Mouse (Mus musculus): ENCODE data around the gene Sgo1. TPM values are rescaled to one million over a fixed set of nuclear protein-coding genes. Genes with fewer than 3 reads are reported as not detected.
A peak's percentile ranks its signal among the peaks of the same experiment; 100 is the strongest.
"Not testable (repeated sequence)": the region's sequence is repeated elsewhere in the genome, so short reads cannot be mapped to it uniquely, and the experiment has no call there.

The Sgo1 gene
- 18.0 and 21.9 TPM in 2 replicates for polyA plus RNA-seq (2015; fragmentation: Nextera tagmentation; extraction: Ambion mirVana)

DNA sequence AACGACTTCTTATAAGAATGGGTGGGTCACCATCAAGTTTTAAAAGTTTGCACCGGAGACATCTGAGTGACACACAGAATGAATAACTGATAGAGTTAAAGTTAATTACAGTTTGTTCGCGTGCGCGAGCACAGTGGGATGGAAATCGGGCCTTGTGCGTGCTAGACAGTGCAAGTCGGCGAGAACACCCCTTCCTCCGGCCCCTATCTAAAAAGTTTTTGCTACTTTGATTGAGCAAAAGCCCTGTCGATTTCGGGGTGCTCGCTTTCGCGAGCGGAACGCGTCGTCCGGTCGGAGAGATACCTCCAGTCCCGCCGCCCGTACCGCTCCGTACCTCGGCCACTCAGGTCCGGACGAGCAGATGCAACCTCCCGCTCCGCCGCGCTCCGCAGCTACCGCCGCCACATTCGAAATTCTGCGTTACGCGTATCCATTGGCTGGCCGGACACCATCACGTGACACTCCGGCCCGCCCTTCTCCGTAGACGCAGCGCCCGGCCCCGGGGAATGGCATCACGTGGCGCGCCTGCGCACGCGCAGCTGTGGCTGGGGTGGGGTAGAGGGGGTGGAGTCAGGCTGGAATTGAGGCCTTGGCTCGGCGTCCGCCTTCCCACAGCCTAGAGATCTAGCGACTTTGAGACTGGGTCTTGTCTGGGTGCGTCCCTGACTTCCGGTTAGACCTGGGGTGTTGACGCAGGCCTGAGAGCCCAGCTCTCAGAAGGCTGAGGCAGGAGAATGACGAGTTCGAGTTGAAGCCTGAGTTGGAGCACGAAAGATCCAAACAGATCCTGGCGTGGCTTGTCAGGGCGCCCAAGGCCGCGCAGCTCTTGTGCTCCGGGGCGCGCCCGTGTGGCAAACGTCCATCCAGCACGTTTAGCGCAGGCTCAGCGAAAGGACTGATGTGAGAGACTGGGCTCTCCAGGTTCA lies at the start of gene Sgo1:
Sgo1 (minus strand) TSS at position 457 of the 926 bp plus-strand sequence.
- peak within 1 kb of the TSS; percentile 87 for H3K9ac ChIP-seq (replicated peaks)
- H3K4me2 ChIP-seq (replicated peaks) = peak within 1 kb of the TSS; percentile 80
- H3K4me1 ChIP-seq = peaks cover 22% of the 10 kb centered on the region
- no peaks in the 10 kb centered on the region for H3K27me3 ChIP-seq
- under 1% methylated on average over 78 of the region's 78 CpGs for WGBS
- H3K9me3 ChIP-seq = no peaks in the 10 kb centered on the region
- peak within 1 kb of the TSS; percentile 99 for H3K27ac ChIP-seq (replicated peaks)
- H3K4me3 ChIP-seq = peak within 1 kb of the TSS; percentile 67
- ATAC-seq (replicated peaks) = peak; percentile 99
- H3K36me3 ChIP-seq = no peaks in the 10 kb centered on the region

DNA sequence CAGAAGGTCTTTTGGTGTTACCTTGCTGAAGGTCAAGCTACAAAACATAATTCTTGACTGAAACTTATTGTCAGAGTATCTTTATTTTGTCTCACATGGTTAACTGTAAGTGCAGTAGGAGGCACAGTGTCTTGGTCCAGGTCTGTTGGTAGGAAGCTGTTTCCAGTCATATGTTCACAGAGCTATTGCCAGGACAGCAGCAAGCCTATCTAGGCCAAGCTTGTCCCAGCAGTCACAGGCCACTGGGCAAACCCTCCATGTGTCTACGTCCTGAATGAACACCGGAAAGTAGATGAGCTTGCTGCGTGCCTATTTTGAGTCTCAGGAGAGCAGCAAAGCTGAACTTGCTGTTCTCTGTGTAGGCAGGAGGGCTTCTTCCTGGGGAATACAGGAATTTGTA lies 29.8 kb upstream of the Sgo1 start:
- H3K4me1 ChIP-seq; H3K4me3 ChIP-seq; H3K27me3 ChIP-seq; ATAC-seq (replicated peaks); H3K27ac ChIP-seq (replicated peaks); H3K9ac ChIP-seq (replicated peaks); H3K36me3 ChIP-seq; H3K9me3 ChIP-seq; H3K4me2 ChIP-seq (replicated peaks): not testable (repeated sequence)
- WGBS = 88% methylated on average over 3 of the region's 3 CpGs

DNA sequence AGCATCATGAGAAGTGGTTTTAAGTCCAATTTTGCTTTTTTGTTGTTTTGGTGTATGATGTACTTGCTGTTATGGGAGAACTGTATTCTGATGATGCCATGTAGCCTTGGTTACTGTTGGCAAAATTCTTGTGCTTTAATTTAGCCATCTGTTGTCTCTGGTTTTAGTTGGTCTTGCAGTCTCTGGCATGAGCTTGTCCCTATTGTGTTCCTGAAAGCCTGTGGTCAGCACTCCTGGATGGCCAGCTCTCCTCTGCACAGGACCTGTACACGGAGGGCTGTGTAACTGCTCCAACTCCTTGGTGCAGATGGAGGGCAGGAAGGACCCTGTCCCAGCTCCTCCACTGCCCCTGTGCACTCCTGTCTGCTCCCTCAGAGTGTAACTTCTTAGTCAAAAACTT lies 29.3 kb upstream of the Sgo1 start:
- 60% methylated on average over 1 of the region's 1 CpGs for WGBS
- no peak overlapping the region for H3K27ac ChIP-seq (replicated peaks)
- no peaks in the 10 kb centered on the region for H3K4me1 ChIP-seq
- no peaks in the 10 kb centered on the region for H3K27me3 ChIP-seq
- H3K9me3 ChIP-seq = no peaks in the 10 kb centered on the region
- no peaks in the 10 kb centered on the region for H3K36me3 ChIP-seq
- no peak overlapping the region for H3K9ac ChIP-seq (replicated peaks)
- H3K4me2 ChIP-seq (replicated peaks) = no peak overlapping the region
- no peak overlapping the region for H3K4me3 ChIP-seq
- no peak for ATAC-seq (replicated peaks)

DNA sequence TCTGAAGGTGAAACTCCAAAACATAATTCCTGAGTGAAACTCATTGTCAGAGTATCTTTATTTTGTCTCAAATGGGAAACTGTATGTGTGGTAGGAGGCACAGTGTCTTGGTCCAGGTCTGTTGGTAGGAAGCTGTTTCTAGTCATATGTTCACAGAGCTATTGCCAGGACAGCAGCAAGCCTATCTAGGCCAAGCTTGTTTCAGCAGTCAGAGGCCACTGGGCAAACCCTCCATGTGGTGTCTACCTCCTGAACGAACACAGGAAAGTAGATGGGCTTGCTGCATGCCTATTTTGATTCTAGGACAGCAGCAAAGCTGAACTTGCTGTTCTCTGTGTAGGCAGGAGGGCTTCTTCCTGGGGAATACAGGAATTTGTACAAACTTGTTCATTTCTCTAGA lies 26.0 kb upstream of the Sgo1 start:
- 55% methylated on average over 1 of the region's 1 CpGs for WGBS
- not testable (repeated sequence) for ATAC-seq (replicated peaks); H3K4me2 ChIP-seq (replicated peaks)

DNA sequence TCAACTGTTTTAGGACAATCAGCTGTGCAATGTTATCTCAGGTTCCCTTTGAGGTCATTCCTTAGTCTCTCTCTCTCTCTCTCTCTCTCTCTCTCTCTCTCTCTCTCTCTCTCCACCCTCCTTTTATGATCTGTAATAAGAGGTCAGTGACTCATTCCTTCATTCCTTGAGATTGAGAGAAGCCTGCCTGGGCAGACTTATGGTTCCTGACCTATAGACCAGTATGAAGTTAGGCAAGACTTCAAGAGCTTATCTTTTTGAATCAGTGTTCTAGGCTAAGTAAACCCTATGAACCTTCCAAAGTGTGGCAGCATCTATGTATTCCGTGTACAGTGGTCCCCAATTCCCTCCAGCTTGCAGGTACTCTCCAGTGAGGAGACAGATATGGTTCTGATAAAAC lies 25.3 kb upstream of the Sgo1 start:
- Histone ChIP-seq H3K27me3 (no peaks in the 10 kb centered on the region), H3K4me1 (no peaks in the 10 kb centered on the region), H3K36me3 (no peaks in the 10 kb centered on the region), H3K9ac (replicated peaks) (no peak overlapping the region), H3K4me2 (replicated peaks) (no peak overlapping the region), H3K9me3 (no peaks in the 10 kb centered on the region), H3K27ac (replicated peaks) (no peak overlapping the region), H3K4me3 (no peak overlapping the region)
- no peak for ATAC-seq (replicated peaks)
- 56% methylated on average over 1 of the region's 1 CpGs for WGBS

More for the DNA sequence above, 26.0 kb upstream of the Sgo1 start:
- not testable (repeated sequence) for H3K4me1 ChIP-seq; H3K27ac ChIP-seq (replicated peaks); H3K36me3 ChIP-seq; H3K9me3 ChIP-seq; H3K4me3 ChIP-seq; H3K27me3 ChIP-seq; H3K9ac ChIP-seq (replicated peaks)

DNA sequence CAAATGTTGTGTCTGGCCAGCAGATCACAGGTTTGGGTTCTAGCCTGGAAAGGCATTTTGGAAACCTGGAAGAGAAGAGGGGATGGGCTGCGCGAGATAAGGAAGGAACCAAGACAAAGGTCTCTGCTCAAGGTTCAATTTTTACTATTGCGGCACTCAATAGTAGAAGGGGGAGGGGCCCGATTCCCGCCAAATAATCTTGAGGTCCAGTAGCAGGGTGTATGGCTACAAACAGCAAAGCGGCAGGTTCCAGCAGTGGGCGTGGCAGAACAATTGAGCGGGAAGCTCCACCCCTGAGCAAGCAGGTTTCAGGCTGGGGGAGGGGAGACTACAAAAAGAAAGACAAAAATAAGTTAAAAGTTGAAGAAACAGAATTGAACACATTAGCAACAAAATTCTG lies 8.4 kb upstream of the Sgo1 start:
- not testable (repeated sequence) for H3K4me3 ChIP-seq; H3K4me1 ChIP-seq; H3K4me2 ChIP-seq (replicated peaks); H3K36me3 ChIP-seq; ATAC-seq (replicated peaks); H3K27me3 ChIP-seq; H3K9me3 ChIP-seq; H3K9ac ChIP-seq (replicated peaks); H3K27ac ChIP-seq (replicated peaks)
- WGBS = 92% methylated on average over 8 of the region's 8 CpGs

DNA sequence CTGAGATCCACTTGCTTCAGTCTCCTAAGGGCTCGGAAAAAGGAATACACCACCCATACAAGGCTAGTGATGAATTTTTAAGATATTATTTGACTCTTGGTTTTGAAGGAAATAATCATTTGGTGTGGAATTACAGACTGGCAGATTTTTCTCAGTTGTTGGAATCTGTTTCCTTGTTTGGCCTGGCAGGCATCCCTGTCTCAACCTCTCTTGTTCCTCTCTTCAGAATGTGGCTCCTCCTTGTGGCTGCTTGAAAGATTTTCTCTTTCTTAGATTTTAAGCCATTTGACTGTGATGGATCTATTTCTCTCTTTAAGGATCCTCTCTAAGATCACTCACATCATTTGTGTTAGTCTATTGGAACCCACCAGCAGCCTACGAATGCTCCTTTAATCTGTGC lies 4.9 kb upstream of the Sgo1 start:
- peaks cover 8% of the 10 kb centered on the region for H3K4me1 ChIP-seq
- H3K9ac ChIP-seq (replicated peaks) = no peak overlapping the region
- H3K4me3 ChIP-seq = no peak overlapping the region
- no peak overlapping the region for H3K4me2 ChIP-seq (replicated peaks)
- H3K27ac ChIP-seq (replicated peaks) = no peak overlapping the region
- H3K9me3 ChIP-seq = no peaks in the 10 kb centered on the region
- WGBS = 84% methylated on average over 2 of the region's 2 CpGs
- H3K27me3 ChIP-seq = no peaks in the 10 kb centered on the region
- H3K36me3 ChIP-seq = no peaks in the 10 kb centered on the region
- ATAC-seq (replicated peaks) = no peak

DNA sequence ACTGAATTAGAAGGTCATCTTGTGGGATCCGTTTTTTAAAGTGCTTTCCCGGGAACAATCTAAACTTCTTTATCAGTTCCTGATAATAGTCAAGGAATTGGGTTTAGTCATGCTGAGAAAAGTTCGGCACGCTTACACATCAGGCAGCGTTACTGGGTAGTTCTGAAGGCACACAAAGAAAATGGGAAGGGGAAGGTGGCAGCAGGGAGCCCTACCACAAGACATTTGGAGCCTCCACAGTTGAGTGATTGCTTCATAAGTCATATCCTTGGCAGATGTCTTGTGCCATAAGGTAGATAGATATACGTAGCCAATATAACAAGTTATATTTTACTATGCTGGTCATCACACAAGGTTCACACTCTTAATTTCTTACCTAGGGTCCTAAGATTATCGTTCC lies 813 bp upstream of the Sgo1 start:
- WGBS = 19% methylated on average over 7 of the region's 7 CpGs
- Histone ChIP-seq H3K36me3 (no peaks in the 10 kb centered on the region), H3K27ac (replicated peaks) (peak overlapping the region; percentile 99), H3K4me3 (peak overlapping the region; percentile 67), H3K27me3 (no peaks in the 10 kb centered on the region), H3K9me3 (no peaks in the 10 kb centered on the region), H3K9ac (replicated peaks) (peak overlapping the region; percentile 87), H3K4me1 (peaks cover 22% of the 10 kb centered on the region), H3K4me2 (replicated peaks) (peak overlapping the region; percentile 80)
- ATAC-seq (replicated peaks) = peak; percentile 23; the same call in 1 of the 2 replicates

DNA sequence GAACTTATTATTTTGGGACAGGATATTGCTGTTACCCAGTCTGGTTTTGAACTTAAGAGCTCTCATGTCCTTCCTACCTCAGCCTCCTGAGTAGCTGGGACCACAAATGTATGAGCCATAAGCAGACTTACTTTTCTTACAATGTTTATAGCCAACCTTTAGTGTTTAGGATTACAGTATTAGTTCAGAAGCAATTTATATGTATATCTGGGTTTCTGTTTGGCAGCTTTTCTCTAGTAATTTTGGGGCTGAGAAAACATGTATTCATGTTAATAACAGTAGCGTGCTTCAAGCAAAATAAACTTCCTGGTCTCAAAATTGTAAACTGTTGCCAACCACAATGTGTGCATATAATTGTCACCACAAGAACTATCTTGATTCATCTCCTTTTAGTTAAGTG lies 812 bp downstream of the Sgo1 start:
- peak overlapping the region; percentile 41; the same call in 1 of the 2 replicates for H3K9ac ChIP-seq (replicated peaks)

DNA sequence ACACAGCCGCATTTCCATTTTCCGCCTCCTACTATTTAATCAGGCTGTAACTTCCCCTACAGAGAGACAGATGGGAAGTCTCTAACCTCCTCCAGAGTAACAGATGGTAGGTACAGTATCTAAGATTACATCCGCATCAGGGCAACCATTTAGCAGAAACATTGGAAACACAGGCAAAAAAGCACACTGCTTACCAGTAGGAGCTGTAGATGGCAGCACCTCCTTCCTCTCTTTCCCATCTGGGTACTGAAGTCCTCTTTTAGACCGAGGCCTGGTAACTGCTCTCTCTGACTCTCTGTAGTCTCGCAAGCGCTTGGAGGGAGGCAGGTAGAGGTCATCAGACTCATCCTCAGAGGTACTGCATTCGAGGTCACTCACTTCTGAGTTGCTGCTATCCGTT lies 10.4 kb downstream of the Sgo1 start:
- H3K4me1 ChIP-seq = no peaks in the 10 kb centered on the region
- H3K4me3 ChIP-seq = no peak overlapping the region
- WGBS = 65% methylated on average over 8 of the region's 8 CpGs
- H3K9me3 ChIP-seq = no peaks in the 10 kb centered on the region
- ATAC-seq (replicated peaks) = peak; percentile 94
- H3K9ac ChIP-seq (replicated peaks) = no peak overlapping the region
- H3K27ac ChIP-seq (replicated peaks) = peak overlapping the region; percentile 49
- H3K4me2 ChIP-seq (replicated peaks) = no peak overlapping the region
- no peaks in the 10 kb centered on the region for H3K27me3 ChIP-seq
- 0 out of 2 replicates have a peak, but pooled peaks cover 10% of the 10 kb centered on the region for H3K36me3 ChIP-seq

More for the DNA sequence above, 812 bp downstream of the Sgo1 start:
- Histone ChIP-seq H3K9me3 (no peaks in the 10 kb centered on the region), H3K27me3 (no peaks in the 10 kb centered on the region), H3K36me3 (no peaks in the 10 kb centered on the region), H3K27ac (replicated peaks) (no peak overlapping the region), H3K4me2 (replicated peaks) (peak overlapping the region; percentile 80), H3K4me3 (peak overlapping the region; percentile 67), H3K4me1 (peaks cover 22% of the 10 kb centered on the region)
- WGBS = 19% methylated on average over 1 of the region's 1 CpGs
- no peak for ATAC-seq (replicated peaks)

DNA sequence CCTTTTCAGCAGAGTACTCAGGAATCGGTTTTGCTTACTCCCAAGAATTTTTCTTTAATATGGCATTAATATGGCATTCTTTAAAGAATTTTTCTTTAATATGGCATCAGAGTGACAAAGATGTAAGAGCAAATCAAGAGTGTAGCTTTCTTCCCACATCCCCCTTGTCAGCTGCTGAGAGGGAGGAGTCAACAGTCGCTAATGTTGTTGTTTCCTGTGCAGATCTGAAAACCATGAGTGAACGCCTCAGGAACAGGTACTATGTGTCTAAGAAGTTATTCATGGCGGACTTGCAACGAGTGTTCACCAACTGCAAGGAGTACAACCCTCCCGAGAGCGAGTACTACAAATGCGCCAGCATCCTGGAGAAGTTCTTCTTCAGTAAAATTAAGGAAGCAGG lies 18.7 kb downstream of the Sgo1 start:
- Histone ChIP-seq H3K4me3 (no peak overlapping the region), H3K9ac (replicated peaks) (no peak overlapping the region), H3K27ac (replicated peaks) (no peak overlapping the region), H3K9me3 (no peaks in the 10 kb centered on the region), H3K36me3 (peaks cover 26% of the 10 kb centered on the region), H3K4me1 (no peaks in the 10 kb centered on the region), H3K27me3 (no peaks in the 10 kb centered on the region), H3K4me2 (replicated peaks) (no peak overlapping the region)
- no peak for ATAC-seq (replicated peaks)
- 91% methylated on average over 8 of the region's 8 CpGs for WGBS

DNA sequence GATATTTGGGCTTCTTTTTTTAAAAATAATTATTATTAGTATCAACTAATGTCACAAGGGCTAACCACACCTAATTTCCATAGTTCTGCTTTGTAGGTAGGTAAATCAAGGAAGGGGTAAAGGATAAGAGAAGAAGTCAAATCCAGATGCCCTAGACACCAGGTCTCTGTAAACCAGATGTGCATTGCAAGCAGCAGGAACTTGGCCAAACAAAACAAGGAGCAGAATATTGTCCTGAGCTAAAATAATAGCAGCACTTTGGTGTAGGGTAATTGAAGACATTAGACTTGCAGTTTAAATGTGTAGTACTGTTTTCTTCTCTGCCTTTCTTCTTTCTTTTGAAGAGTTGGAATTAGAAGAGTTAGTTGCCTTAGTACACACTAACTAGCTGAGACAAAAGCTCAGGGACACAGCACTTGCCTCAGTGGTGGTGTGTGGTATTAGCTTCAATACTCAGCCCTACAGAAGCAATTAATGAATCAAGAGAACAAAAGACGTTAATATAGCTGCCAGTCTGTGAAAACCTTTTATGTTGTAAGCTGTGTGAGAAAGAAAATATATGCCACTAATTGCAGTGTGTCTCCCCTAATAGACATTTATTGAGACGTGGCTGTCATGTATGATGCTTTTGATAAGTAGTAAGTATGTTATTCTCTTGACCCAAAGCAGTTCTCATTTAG lies 24.3 kb downstream of the Sgo1 start:
- Histone ChIP-seq H3K9ac (replicated peaks) (no peak overlapping the region), H3K4me3 (no peak overlapping the region), H3K36me3 (peaks cover 25% of the 10 kb centered on the region), H3K27me3 (no peaks in the 10 kb centered on the region), H3K9me3 (no peaks in the 10 kb centered on the region), H3K4me1 (peaks cover 3% of the 10 kb centered on the region; the same call in 1 of the 2 replicates), H3K27ac (replicated peaks) (0 out of 2 replicates have a peak overlapping the region, but pooled peaks have one; percentile 11), H3K4me2 (replicated peaks) (no peak overlapping the region)
- ATAC-seq (replicated peaks) = 0 out of 2 replicates have a peak, but pooled peaks have one; percentile 36
- 8% methylated on average over 2 of the region's 2 CpGs for WGBS

Measured in forebrain, embryonic 15.5 days (tissue).